Mouse (Mus musculus): ENCODE data around the gene Lrrc32. TPM values are rescaled to one million over a fixed set of nuclear protein-coding genes. Genes with fewer than 3 reads are reported as not detected.

Gene Lrrc32
- total RNA-seq, 2 experiments from 2014 or later, result 12.7 to 28.1 TPM

DNA sequence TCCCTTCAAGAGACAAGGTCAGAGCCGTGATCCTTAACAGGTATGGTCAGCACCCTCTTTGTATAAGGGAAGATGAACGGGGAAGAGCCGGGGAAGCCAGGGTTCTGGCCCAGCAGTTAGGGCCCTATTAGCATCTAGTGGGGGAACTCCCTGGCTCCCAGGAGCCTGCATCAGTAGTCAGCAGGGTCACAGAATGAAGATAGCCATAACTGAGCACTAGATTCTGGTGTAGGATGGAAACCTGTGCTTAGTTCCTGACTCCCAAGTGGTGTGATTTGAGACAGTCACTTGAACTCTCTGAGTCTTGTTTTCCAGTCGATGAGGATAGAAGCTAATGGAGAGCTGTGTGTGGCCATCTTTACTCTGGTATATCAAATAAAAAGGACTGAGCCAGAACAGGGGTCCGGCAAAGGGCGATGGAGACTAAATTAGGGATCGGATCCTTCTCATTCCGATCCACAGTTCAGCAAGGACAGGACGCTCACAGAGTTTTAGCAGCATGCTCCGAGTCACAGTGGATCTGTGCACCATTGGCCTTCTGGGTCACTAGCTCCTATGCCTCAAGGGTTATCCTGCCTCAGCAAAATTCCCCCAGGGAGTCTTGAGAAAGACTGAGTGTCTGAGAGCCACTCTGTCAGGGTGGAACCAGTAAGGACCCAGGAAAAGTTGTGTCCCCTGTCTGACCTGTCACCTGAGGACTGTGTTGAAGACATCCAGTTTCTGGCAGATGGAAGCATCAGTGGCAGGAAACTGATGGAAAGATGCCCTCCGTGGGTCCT lies 1.7 kb upstream of the Lrrc32 start:
- DNase-seq (ENCODE audit: low spot score in 2 of 2), result no peak

DNA sequence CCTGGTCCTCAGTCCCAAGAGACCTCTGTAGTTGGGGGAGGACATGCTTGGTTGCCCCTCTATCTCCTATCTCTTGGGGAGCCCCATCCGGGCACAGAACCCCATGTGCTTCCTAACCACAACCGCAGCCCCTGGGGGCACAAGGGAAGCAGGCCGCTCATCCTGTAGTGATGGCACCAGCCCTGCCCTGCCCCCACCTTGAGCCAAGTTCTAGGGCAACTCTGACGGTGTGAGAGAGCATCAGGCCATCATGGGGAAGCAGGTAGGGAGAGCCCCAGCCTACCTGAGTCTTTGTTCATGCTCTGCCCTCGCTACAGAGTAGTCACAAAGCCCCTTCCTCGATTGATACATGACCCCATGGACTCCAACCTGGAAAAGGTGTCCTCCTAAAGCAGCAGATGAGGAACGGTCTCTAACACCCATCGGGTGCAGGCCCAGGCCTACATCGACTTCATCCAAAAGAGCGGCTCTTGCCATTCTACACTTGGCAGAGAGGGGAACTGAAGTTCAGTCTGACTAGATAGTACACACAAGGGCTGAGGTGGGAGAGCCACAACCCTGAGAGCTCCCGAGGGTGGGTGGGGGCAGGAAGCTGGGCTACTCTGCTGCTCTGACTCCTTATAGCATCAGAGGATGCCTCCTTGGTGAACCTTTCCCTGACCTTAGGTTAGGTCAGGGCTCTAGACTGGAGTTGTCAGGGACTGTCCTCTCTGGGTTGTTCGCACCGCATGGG lies 519 bp upstream of the Lrrc32 start:
- no peak for DNase-seq (ENCODE audit: low spot score in 2 of 2)

DNA sequence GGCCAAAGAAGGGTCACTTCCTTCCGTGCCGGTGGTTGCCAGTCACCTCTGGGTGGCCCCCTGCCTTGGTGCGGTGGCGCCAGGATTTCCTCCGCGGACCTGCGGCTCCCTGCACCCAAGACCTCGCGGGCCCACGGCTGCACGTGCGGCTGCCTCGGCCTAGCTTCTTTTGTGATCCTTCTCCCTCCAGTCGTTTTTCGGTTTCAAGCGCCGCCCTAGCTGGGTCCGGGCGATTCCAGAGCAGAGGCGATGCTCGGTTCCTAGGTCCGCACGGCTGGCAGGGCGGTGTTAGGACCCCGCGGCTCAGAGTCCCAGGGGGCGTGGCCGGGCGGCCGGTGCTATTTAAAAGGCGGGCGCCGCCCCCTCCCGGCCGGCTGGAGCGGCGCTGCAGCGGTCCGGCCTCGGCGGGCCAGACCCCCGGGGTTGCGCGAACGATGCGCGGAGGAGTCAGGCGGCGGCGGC lies 571 bp downstream of the Lrrc32 start:
- peak; percentile 75 to 87 for DNase-seq (ENCODE audit: low spot score in 2 of 2)

DNA sequence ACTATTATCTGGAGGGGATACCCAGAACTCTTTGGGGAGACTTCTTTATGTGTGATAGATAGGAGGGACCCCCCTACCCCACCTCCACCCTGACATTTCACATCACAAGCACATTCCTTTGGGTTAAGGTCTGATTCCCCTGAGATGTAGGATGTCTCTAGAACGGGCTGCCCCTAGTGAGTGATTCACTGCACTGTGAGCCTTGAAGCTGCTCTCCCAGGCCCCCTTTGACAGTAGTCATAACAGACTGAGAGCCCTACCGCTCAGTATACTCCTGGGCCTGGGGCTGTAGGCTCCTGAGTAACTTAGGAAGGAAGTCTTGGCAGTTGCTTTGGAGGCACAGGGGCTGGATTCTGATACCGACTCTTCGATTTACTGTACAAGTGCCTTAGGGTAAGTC lies 1.2 kb downstream of the Lrrc32 start:
- DNase-seq (ENCODE audit: low spot score in 2 of 2), result no peak

DNA sequence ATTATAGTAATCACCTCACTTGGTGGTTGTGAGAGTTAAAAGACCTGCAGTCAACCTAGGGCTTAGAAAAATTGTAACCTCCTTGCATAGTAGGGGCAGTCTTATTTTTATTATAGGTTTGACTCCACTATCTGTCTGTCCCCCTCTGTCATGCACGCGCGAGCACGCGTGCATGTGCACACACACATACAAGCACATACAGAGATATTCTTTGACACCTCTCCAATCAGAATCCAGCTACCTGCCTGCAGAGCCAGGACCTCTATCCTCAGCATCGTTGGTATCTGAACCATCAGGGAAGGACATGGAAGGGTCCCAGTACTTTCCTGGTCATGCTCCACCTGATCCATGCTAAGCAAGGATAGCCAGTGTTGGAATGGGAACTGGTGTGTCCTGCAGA lies 1.8 kb downstream of the Lrrc32 start:
- DNase-seq (ENCODE audit: low spot score in 2 of 2), result no peak

DNA sequence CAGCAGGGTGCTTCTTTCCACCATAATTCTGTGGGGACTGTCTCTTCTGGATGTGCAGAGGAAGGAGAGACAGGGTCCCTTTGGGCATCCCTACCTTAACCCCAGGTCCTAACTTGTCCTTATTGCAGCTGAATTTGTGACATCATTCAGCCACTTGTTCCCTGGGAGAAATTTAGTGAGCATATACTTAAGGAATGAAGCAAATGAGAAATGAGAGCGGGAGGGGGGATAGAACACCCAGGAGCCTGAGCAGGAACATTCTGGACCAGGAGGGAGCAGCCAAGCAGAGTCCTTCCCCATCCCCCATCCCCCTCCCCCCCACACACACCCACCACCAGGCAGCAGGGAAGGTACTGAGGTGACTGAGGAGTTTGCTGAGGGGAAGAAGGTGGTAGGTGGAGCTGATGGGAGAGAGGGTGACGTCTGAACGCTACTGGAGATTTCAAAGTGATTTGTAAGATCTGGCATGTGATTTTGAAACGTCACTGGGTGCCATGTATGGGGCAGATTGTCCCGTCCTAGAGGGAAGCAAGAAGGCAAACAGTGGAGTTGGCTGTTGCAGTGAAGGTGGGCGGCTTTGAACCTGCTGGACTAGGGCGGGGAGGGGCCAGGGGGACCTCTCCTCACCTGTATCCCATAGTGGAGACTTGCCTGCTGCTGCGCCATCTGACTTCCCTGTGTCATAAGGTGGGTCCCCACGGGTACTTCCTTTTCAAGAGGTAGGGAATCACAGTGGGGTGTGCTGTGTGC lies 2.5 kb downstream of the Lrrc32 start:
- DNase-seq (ENCODE audit: low spot score in 2 of 2), result no peak

DNA sequence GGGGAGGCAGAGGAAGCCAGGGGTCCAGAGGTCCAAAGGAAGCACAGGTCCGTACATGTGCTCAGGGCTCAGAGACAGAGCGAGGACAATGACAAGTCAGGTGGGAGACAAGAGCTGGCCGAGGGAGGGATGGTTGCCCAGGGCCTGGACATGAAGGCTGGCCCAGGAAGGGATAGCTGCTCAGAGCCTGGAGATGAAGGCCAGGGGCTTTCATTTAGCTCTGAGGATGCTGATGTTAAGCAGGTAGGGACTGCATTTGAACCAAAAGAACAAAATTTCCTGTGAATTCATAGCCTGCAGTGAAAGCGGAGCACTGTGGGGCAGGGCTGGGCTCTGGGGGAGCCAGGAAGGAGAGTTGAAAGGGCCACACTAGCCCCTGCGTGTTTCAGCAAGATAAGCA lies 3.2 kb downstream of the Lrrc32 start:
- DNase-seq (ENCODE audit: low spot score in 2 of 2), result no peak

DNA sequence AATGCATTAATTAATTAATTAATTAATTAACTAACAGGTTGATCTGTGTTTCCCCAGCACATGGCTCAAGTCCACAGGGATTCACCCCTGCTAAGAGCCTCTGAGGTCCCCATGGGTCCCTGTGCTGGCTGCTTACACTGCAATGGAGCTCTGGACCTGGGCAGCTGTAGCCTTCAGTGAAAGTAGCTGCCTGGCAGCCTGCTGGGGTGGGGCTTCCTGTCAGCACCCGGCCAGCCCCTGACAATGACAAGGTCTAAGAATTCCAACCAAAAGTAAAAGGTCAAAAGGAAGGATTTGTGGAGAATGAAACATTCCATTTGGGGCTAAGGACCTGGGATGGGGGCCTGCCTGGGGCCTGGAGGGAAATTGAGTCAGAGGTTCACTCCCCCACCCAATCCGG lies 4.2 kb downstream of the Lrrc32 start:
- DNase-seq (ENCODE audit: low spot score in 2 of 2), result no peak

DNA sequence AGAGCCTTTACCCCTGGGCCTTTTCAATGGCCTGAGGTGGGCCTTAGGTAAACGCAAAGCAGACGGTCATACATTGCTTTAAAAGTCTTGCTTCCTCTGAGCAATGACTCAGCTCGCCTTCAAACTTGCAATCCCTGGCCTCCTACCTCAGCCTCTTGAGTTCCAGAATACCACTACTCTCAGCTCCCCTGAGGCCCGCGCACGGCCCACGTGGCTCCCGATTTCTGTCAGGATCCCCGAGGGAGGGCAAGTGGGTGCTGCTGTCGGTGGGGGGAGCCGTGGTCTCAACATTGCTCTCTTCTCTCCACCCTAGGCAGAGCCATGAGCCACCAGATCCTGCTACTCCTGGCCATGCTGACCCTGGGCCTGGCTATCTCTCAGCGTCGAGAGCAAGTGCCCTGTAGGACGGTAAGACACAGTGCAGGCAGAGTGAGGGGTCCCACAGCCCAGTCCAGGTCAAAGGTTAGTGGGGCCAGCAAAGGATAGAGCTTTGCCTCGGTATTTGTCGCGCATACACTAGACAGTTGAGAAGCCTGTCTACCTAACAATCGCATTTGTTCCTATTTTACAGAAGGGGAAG lies 4.9 kb downstream of the Lrrc32 start:
- DNase-seq (ENCODE audit: low spot score in 2 of 2), result no peak

DNA sequence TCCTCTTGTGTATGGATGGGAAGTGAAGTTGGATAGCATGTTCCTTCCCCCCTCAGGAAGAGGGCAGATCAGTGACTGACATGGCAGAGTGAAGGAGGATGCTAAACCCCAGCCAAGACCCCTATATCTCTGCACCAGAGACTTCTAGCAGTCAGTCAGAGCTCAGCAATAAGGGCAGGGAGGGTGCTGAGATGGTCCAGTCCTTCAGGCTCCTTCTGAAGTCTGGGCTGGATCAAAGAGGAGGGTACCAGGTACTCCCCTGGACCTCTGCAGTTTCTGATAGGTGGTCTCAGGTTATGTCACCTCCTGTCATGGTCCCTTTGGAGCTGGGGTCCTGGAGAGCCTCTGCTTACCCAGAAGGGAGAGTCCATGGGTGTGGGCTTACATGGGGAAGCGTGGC lies 6.5 kb downstream of the Lrrc32 start:
- DNase-seq (ENCODE audit: low spot score in 2 of 2), result no peak

DNA sequence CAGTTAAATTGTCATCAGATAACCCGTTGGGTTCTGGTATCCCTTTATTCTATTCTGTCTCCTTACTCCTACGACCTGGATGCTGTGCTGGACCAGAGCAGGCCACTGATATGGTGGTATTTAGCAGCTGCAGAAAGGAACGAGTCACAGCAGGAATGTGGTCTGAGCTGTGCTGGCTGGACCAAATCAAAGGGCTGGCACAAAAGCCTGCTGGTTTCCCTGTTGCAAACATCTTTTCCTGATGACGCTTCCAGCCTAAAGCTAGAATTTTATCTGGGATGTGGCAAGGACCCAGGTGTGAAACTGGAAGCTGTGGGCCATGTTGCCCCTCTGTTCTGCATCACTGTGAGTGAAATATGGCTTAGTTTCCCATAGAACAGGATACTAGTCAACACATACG lies 8.4 kb downstream of the Lrrc32 start:
- DNase-seq (ENCODE audit: low spot score in 2 of 2), result no peak

DNA sequence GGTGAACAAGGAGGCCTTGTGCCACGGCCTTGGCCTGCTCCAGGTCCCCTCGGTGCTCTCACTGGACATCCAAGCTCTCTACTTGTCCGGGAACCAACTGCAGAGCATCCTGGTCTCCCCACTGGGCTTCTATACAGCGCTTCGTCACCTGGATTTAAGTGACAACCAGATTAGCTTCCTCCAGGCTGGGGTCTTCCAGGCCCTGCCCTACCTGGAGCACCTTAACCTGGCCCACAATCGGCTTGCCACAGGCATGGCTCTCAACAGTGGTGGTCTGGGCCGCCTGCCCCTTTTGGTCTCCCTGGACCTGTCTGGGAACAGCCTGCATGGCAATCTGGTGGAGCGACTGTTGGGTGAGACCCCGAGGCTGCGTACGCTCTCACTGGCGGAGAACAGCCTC lies 9.0 kb downstream of the Lrrc32 start:
- no peak for DNase-seq (ENCODE audit: low spot score in 2 of 2)

DNA sequence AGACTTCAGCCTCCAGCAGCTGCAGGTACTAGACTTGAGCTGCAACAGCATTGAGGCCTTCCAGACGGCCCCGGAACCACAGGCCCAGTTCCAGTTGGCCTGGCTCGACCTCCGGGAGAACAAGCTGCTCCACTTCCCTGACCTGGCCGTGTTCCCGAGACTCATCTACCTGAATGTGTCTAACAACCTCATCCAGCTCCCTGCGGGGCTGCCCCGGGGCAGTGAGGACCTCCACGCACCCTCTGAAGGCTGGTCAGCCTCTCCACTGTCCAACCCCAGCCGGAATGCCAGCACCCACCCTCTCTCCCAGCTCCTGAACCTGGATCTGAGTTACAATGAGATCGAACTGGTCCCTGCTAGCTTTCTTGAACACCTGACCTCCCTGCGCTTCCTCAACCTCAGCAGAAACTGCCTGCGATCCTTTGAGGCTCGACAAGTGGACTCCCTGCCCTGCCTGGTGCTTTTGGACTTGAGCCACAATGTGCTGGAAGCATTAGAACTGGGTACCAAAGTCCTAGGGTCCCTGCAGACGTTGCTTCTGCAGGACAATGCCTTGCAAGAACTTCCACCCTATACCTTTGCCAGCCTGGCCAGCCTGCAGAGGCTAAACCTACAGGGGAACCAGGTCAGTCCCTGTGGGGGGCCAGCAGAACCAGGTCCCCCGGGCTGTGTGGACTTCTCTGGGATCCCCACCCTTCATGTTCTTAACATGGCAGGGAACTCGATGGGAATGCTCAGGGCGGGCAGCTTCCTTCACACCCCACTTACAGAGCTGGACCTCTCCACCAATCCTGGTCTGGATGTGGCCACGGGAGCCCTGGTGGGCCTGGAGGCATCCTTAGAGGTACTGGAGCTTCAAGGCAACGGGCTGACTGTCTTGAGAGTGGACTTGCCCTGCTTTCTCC lies 9.8 kb downstream of the Lrrc32 start:
- no peak for DNase-seq (ENCODE audit: low spot score in 2 of 2)

DNA sequence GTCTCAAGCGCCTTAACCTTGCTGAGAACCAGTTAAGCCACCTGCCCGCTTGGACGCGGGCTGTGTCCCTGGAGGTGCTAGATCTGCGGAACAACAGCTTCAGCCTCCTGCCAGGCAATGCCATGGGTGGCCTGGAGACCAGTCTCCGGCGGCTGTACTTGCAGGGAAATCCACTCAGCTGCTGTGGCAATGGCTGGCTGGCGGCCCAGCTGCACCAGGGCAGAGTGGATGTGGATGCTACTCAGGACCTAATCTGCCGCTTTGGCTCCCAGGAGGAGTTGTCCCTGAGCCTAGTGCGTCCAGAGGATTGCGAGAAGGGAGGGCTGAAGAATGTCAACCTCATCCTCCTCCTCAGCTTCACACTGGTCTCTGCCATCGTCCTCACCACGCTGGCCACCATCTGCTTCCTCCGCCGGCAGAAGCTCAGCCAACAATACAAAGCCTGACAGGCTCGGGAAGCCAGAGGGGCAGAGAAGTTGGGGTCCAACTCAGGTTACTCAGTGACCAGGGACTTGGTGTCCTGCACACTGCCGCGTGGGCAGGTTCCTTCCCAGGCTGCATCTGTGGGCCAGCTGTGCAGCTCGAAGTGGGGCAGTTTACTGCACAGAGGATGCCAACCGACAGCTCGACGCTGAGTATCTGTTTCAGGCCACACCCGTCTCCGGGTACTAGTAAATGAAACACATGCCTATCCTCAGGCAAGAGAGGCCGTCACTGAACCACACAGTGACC lies 10.6 kb downstream of the Lrrc32 start:
- no peak for DNase-seq (ENCODE audit: low spot score in 2 of 2)

DNA sequence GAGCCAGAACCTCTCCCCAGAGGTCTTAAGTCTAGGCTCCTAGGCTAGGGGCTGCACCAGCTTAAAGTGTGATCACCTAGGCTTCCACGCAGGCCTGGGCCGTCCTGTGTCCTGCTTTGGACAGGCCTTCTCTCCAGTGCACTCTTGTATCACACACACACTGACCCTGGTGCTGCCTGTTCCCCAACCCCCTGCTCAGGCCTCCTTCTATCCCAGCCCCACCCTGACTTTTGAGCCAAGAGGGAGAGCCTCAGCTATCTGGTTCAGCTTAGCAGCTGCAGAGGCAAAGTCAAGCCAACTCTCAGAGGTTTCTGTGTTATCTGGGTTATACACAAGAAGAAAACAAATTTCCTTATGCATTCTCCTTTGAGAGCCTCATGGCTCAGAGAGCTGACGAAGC lies 11.4 kb downstream of the Lrrc32 start:
- DNase-seq (ENCODE audit: low spot score in 2 of 2), result no peak

DNA sequence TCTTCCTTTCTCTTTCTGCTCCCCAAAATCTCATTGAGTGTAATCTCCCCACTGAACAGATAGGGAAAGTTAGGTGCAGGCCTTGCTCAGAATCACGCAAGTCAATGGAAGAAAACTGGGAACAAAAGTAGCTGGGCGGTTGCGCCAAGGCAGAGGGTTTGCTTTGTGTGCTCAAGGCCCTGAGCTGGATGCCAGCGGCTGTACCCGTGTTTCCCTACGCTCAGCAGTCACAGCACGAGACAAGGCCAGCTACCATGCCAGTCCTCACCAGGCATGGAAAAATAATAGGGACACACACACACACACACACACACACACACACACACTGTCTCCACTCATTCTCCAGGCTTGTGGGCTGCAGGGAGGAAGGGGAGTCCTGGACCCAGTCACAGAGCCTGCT lies 12.0 kb downstream of the Lrrc32 start:
- no peak for DNase-seq (ENCODE audit: low spot score in 2 of 2)

DNA sequence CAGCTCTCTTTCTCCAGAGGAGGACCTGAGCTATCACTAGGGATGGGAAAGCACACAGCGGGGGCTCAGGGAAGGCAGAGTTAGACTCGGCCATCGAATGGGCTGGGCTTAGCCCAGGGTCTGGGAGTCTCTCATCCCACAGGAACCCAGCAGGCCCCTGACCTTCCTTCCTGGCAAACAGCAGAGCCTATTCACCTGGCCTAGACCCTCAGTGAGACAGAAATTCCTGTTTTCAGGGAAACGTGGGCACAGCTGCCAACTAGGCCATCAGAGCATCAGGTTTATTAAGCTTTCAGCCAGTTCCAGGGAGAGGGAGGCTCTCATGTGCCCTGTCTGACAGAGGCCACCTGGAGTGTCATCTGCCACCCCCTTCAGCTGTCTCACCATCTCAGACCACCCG lies 13.8 kb downstream of the Lrrc32 start:
- no peak for DNase-seq (ENCODE audit: low spot score in 2 of 2)

DNA sequence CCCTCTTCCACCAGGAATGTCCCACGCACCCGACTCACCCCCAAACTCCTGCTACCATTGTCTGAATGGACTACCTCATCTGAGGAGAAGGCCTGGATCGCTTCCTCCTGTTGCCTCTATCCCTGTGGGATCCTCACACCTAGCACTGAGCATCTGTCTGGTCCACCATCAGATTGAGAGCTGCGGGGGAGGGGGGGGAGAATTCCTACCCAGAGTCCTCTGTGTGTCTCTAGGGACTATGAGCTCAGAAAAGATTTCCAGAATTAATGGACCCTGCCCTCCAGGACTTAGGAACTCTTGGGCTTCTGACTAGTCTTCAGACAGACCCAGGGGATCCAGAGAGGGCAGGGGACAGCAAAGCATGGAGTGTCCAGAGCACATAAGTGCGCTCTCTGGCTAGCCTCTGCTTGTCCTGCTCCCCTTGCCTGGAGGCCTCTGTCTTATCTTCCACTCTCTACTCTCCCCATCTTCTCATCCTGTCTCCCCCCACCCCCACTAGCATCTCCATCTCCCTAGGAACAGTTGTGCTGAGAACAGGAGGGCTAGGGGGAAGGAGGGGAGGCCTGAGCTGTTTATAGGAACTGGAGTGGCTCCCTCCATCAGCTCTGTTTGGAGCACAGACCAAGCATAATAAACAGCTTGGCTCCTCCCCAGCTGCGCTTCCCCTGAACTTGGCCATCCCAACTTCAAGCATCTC lies 15.0 kb downstream of the Lrrc32 start:
- DNase-seq (ENCODE audit: low spot score in 2 of 2), result no peak

DNA sequence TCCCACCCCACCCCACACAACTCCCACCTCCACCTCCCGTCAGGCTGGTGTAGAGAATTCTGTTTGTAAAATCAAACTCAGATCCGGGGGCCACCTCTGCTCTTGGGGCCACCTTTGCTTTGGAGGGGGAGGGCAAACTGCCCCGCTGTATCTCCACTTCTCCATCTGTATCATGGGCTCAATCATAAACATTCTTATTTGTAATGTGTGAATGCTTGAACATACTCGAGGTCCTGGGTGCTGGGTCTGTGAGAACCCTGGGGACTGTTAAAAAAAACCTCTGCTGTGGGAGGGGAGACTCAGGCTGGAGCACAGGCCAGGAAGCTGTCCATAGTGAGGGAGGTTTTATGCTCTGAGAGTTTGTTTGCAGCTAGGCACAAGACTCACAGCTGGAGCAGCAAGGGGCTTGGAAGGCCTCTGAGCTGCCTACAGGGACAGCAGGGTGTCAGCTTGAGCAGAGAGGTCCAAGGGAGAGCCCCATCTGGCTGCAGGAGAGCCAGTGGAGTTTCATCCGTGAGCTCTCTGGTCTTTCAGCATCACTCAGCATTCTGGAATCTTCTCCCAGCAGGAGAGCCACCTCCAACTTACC lies 15.7 kb downstream of the Lrrc32 start:
- DNase-seq (ENCODE audit: low spot score in 2 of 2), result no peak

All from adrenal gland, adult 18-20 months (tissue).